Mouse (Mus musculus) left cerebral cortex, postnatal 14 days (tissue): ENCODE results near the gene Rbbp6. TPM values are rescaled to one million over a fixed set of nuclear protein-coding genes. Genes with fewer than 3 reads are reported as not detected.
A peak's percentile ranks its signal among the peaks of the same experiment; 100 is the strongest.

Source experiments
- DNase-seq, 2 experiments: peaks; one replicate each; pipeline ENCODE4 v3.0.0; 2021 to 2022; ENCODE audit warnings: low spot score in 2 of 2, mixed read lengths in 1 of 2
- intact Hi-C: fragments of 180-260 bp; cut with DNase I; formaldehyde crosslinking; loops from one replicate; pipeline ENCODE4 v1.15.1; 2025
- total RNA-seq, 2 experiments: library from RNA; stranded (reverse); gene quantifications; 2 replicates each; pipeline ENCODE4 v1.2.3; 2021

The Rbbp6 gene
- total RNA-seq, 2 experiments from 2014 or later = 62.2 to 62.9 TPM

- intact Hi-C loops = no loop called here
- DNase-seq = peak; percentile 95 to 97
Measured at GRCm38 (mm10) chr7:122969231-122970032, 3.9 kb downstream of the Rbbp6 start.

- peak; percentile 33 to 35 for DNase-seq
- intact Hi-C loops = no loop called here
Measured at GRCm38 (mm10) chr7:122970119-122970781, 4.8 kb downstream of the Rbbp6 start.

- no peak for DNase-seq
- intact Hi-C loops = no loop called here
Measured at GRCm38 (mm10) chr7:122970864-122971420, 5.5 kb downstream of the Rbbp6 start.

GRCm38 (mm10) chr7:122972006-122972689 lies 6.7 kb downstream of the Rbbp6 start:
- intact Hi-C loops = no loop called here

GRCm38 (mm10) chr7:122979514-122979913 lies 14.0 kb downstream of the Rbbp6 start:
- intact Hi-C loops = no loop called here
- no peak for DNase-seq

More at GRCm38 (mm10) chr7:122972006-122972689, 6.7 kb downstream of the Rbbp6 start:
- no peak for DNase-seq

GRCm38 (mm10) chr7:122998189-122998588 lies 32.7 kb downstream of the Rbbp6 start:
- DNase-seq = no peak
- intact Hi-C loops = loop anchor here (5.0 kb wide), 1 partner anchor 179 kb away; no protein-coding TSS in a partner anchor

GRCm38 (mm10) chr7:122999871-123000396 lies 34.4 kb downstream of the Rbbp6 start:
- no peak for DNase-seq
- intact Hi-C loops = loop anchor here (5.0 kb wide), 1 partner anchor 177 kb away; no protein-coding TSS in a partner anchor

- intact Hi-C loops = no loop called here
- DNase-seq = no peak
Measured at GRCm38 (mm10) chr7:123000796-123001195, 35.3 kb downstream of the Rbbp6 start.

- DNase-seq = no peak
- intact Hi-C loops = no loop called here
Measured at GRCm38 (mm10) chr7:123001341-123002027, 36.0 kb downstream of the Rbbp6 start.

- no peak for DNase-seq
- intact Hi-C loops = no loop called here
Measured at GRCm38 (mm10) chr7:123002028-123002410, 36.5 kb downstream of the Rbbp6 start.

GRCm38 (mm10) chr7:123003207-123003606 lies 37.7 kb downstream of the Rbbp6 start:
- intact Hi-C loops = no loop called here
- no peak for DNase-seq

GRCm38 (mm10) chr7:123004442-123004841 lies 39.0 kb downstream of the Rbbp6 start:
- intact Hi-C loops = no loop called here
- DNase-seq = no peak

- intact Hi-C loops = no loop called here
- no peak for DNase-seq
Measured at GRCm38 (mm10) chr7:123006251-123006650, 40.8 kb downstream of the Rbbp6 start.

GRCm38 (mm10) chr7:123007743-123008142 lies 42.3 kb downstream of the Rbbp6 start:
- intact Hi-C loops = no loop called here

GRCm38 (mm10) chr7:123013466-123013865 lies 48.0 kb downstream of the Rbbp6 start:
- no peak for DNase-seq
- intact Hi-C loops = loop anchor here (10.0 kb wide), 1 partner anchor 451 kb away; the partner anchor contains the start of gene Aqp8

More at GRCm38 (mm10) chr7:123007743-123008142, 42.3 kb downstream of the Rbbp6 start:
- no peak for DNase-seq

GRCm38 (mm10) chr7:123014729-123015128 lies 49.2 kb downstream of the Rbbp6 start:
- intact Hi-C loops = loop anchor here (10.0 kb wide), 1 partner anchor 450 kb away; the partner anchor contains the start of gene Aqp8

GRCm38 (mm10) chr7:123017627-123018026 lies 52.1 kb downstream of the Rbbp6 start:
- no peak for DNase-seq
- intact Hi-C loops = loop anchor here (10.0 kb wide), 1 partner anchor 447 kb away; the partner anchor contains the start of gene Aqp8

More at GRCm38 (mm10) chr7:123014729-123015128, 49.2 kb downstream of the Rbbp6 start:
- DNase-seq = no peak

- intact Hi-C loops = no loop called here
- DNase-seq = no peak
Measured at GRCm38 (mm10) chr7:123025123-123025522, 59.6 kb downstream of the Rbbp6 start.

GRCm38 (mm10) chr7:123030295-123030694 lies 64.8 kb downstream of the Rbbp6 start:
- intact Hi-C loops = no loop called here
- DNase-seq = no peak
